Mouse (Mus musculus) lung, postnatal 0 days (tissue): ENCODE data around the gene Ppp6r3. TPM values are rescaled to one million over a fixed set of nuclear protein-coding genes. Genes with fewer than 3 reads are reported as not detected.
A peak's percentile ranks its signal among the peaks of the same experiment; 100 is the strongest.

ENCODE experiments used
- ATAC-seq: fragments of 200-750 bp; cut with Nextera tagmentation; 2 replicates; pipeline ENCODE4 v1.8.0; 2017; ENCODE audit warnings: moderate library complexity
- DNase-seq: peaks from one replicate; pipeline ENCODE4 v3.0.0-alpha.2; 2016; ENCODE audit warnings: low spot score
- H3K27ac ChIP-seq: fragments of 300-500 bp; sonication (generic); 2 replicates; pipeline ENCODE4 v1.5.1; 2014; ENCODE audit warnings: antibody characterized with exemption, mild to moderate bottlenecking, low read length, mixed read lengths
- H3K27me3 ChIP-seq: fragments of 300-500 bp; sonication (generic); replicated peaks from 2 replicates; pipeline ENCODE4 v1.6.1; 2014; ENCODE audit warnings: low read length, mixed read lengths; ENCODE audit not compliant: insufficient read depth
- H3K36me3 ChIP-seq: fragments of 300-500 bp; sonication (generic); 2 replicates; pipeline ENCODE4 v1.6.1; 2014; ENCODE audit warnings: low read length, mixed read lengths; ENCODE audit not compliant: insufficient read depth
- H3K4me1 ChIP-seq: fragments of 300-500 bp; sonication (generic); 2 replicates; pipeline ENCODE4 v1.6.1; 2014; ENCODE audit warnings: antibody characterized with exemption, low read depth, low read length, mixed read lengths; ENCODE audit not compliant: insufficient read depth
- H3K4me2 ChIP-seq: fragments of 300-500 bp; sonication (generic); replicated peaks from 2 replicates; pipeline ENCODE4 v1.6.1; 2014; ENCODE audit warnings: low read depth, mild to moderate bottlenecking, low read length, moderate library complexity, mixed read lengths
- H3K4me3 ChIP-seq: fragments of 300-500 bp; sonication (generic); 2 replicates; pipeline ENCODE4 v1.5.1; 2014; ENCODE audit warnings: low read depth, low read length
- H3K9ac ChIP-seq: fragments of 300-500 bp; sonication (generic); replicated peaks from 2 replicates; pipeline ENCODE4 v1.6.1; 2014; ENCODE audit warnings: low read depth, mild to moderate bottlenecking
- H3K9me3 ChIP-seq: fragments of 300-500 bp; sonication (generic); 2 replicates; pipeline ENCODE4 v1.6.1; 2016; ENCODE audit warnings: low read length, mixed read lengths
- CTCF ChIP-seq: IDR thresholded peaks from 2 replicates; pipeline ENCODE4 v1.5.1; 2016; ENCODE audit warnings: antibody characterized with exemption, mild to moderate bottlenecking
- EP300 ChIP-seq: IDR thresholded peaks from 2 replicates; pipeline ENCODE4 v1.6.1; 2016; ENCODE audit warnings: antibody characterized with exemption, mild to moderate bottlenecking, control low read depth
- WGBS: fragments of 180-500 bp; shearing (Covaris S2); extraction: QIAGEN DNeasy Blood & Tissue Kit; methylation state at CpG from one replicate; pipeline ENCODE4 v1.1.7; 2014; 5-methylcytosine and 5-hydroxymethylcytosine counted together
- polyA plus RNA-seq: library from polyadenylated mRNA; unstranded; fragments of >200 nt; fragmentation: Nextera tagmentation; extraction: Ambion mirVana; gene quantifications from 2 replicates; pipeline ENCODE4 v1.2.1, GENCODE M21; 2015

Gene Ppp6r3
- polyA plus RNA-seq, 1 experiment from 2014 or later: 30.6 TPM

DNA sequence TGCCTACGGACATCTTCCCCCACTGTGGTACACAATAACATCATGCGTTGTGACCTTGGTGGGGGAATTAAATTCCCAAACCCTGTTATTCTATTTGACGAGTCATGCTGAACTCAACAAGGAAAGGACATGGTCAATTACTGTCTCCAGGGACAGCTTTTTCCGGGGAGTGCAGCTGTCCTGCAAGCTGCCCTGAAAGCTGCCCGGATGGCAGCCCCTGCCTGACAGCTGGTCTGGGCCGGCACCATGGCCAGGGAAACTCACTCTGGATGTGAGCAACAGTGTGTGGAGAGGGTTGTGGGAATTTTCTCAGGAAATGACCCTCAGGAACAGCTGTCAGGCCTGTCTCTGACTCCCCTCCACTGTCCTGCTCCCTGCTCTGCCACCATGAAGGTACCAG is 153.1 kb downstream of the Ppp6r3 start:
- Histone ChIP-seq H3K4me3 (no peak overlapping the region), H3K27ac (no peak overlapping the region), H3K27me3 (no peaks in the 10 kb centered on the region), H3K36me3 (no peaks in the 10 kb centered on the region), H3K9me3 (no peaks in the 10 kb centered on the region), H3K4me1 (no peaks in the 10 kb centered on the region), H3K9ac (no peak overlapping the region), H3K4me2 (no peak overlapping the region)
- DNase-seq: no peak
- peak; percentile 54 for ATAC-seq
- no peak for TF ChIP-seq EP300
- TF ChIP-seq CTCF: no peak
- 69% methylated on average over 6 of the region's 6 CpGs for WGBS

GRCm38 (mm10) chr19:3419251-3419650 is 156.3 kb downstream of the Ppp6r3 start:
- Histone ChIP-seq H3K4me2 (no peak overlapping the region), H3K36me3 (no peaks in the 10 kb centered on the region), H3K9me3 (no peaks in the 10 kb centered on the region), H3K9ac (no peak overlapping the region), H3K27ac (no peak overlapping the region), H3K4me1 (peaks cover 4% of the 10 kb centered on the region; the same call in 1 of the 2 replicates), H3K4me3 (no peak overlapping the region), H3K27me3 (peaks cover under 1% of the 10 kb centered on the region; the same call in 1 of the 2 replicates)
- no peak for DNase-seq
- ATAC-seq: 0 out of 2 replicates have a peak, but pooled peaks have one; percentile 27
- TF ChIP-seq EP300: no peak
- 46% methylated on average over 5 of the region's 5 CpGs for WGBS

DNA sequence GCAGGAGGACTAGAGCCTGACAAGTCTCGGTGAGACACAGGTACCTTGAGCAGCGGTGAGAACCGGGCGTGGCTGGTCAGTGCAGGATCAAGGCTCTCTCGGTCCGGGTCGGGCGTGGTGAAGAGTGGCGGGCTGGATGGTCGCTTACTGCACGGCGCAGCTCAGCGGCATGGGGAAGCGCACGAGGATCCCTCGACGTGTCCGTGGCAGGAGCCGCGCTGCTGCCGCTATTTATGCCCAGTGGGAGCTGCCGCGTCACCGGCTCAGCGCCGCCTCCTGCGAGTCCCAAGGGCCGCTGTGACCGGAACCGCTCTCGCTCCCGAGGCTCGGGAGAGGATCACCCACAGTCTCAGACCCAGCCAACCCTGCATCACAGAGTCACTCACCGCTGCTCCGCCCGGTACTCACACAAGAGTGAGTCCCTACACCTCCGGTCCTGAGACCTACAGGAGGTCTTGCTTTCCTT is 161.2 kb downstream of the Ppp6r3 start, which contains the start of gene Gal:
Gene Gal, minus strand, starts transcription at position 277 of the 466 bp plus-strand sequence.
- Histone ChIP-seq H3K4me2 (peak within 1 kb of the TSS; percentile 48), H3K27ac (no peak within 1 kb of the TSS), H3K9me3 (no peaks in the 10 kb centered on the region), H3K36me3 (no peaks in the 10 kb centered on the region), H3K4me1 (peaks cover 7% of the 10 kb centered on the region; the same call in 1 of the 2 replicates), H3K9ac (no peak within 1 kb of the TSS), H3K4me3 (peak within 1 kb of the TSS; percentile 19; the same call in 1 of the 2 replicates), H3K27me3 (peaks cover 9% of the 10 kb centered on the region; the same call in 1 of the 2 replicates)
- no peak for TF ChIP-seq EP300
- DNase-seq (no peak), ATAC-seq (peak; percentile 61)
- WGBS: 3% methylated on average over 36 of the region's 37 CpGs

DNA sequence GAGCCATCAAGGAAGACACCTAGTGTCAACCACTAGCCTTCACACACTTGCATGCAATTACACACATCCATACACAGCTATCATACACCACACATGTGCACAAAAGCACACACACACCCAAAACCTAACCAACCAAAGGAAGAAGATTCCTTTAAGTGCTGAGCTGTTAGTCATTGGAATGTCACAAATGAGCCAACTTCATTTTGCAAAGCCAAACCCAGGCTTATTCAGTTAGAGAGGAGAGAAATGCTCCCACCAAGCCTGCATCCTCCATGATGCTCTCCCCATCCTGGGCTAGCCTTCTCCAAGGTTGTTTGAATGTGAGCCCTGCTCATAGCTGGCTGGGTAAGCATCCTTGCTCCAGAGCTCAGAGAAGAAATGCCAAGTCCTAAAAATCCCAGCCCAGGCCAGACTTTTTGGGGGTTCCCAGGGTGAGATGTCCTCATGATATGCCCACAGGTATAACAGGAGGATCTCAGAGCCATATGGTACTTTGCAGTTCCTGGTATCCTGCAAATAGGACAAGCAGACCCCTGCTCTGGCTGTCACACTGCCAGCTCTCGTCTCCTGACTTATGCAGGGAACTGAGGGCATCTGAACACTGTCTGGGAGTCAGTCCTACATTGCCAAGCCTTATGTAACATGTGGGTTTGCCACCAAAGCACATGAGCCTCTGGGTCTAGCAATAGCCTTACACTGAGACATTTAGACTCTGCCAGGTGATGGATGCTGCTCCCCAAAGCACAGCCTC is 169.8 kb downstream of the Ppp6r3 start:
- Histone ChIP-seq H3K27ac (no peak overlapping the region), H3K4me1 (no peaks in the 10 kb centered on the region), H3K4me2 (no peak overlapping the region), H3K4me3 (no peak overlapping the region), H3K9me3 (no peaks in the 10 kb centered on the region), H3K9ac (no peak overlapping the region), H3K27me3 (no peaks in the 10 kb centered on the region), H3K36me3 (no peaks in the 10 kb centered on the region)
- ATAC-seq (no peak), DNase-seq (no peak)
- TF ChIP-seq CTCF (no peak), EP300 (no peak)
- WGBS: 33% methylated on average over 1 of the region's 1 CpGs

Other genes starting within 250 kb of the Ppp6r3 start
- gene Tesmin, start 186.9 kb downstream of the Ppp6r3 start, polyA plus RNA-seq: 0.52 and 0.68 TPM in 2 replicates
- gene Gal, start 161.2 kb downstream of the Ppp6r3 start, polyA plus RNA-seq: 5.0 and 8.7 TPM in 2 replicates
- gene Lrp5, start 110.8 kb upstream of the Ppp6r3 start, polyA plus RNA-seq: 4.1 and 5.1 TPM in 2 replicates
- gene 1810055G02Rik, start 132.5 kb upstream of the Ppp6r3 start, polyA plus RNA-seq: 11.3 and 12.6 TPM in 2 replicates
- gene Kmt5b, start 191.7 kb upstream of the Ppp6r3 start, polyA plus RNA-seq: 20.5 and 23.7 TPM in 2 replicates